Mouse (Mus musculus): ENCODE results near the gene Hist2h3c1. TPM values are rescaled to one million over a fixed set of nuclear protein-coding genes. Genes with fewer than 3 reads are reported as not detected.
A peak's percentile ranks its signal among the peaks of the same experiment; 100 is the strongest.
"Not testable (repeated sequence)": the region's sequence is repeated elsewhere in the genome, so short reads cannot be mapped to it uniquely, and the experiment has no call there.

The Hist2h3c1 gene
- total RNA-seq (2012; rRNA removed), result not detected in 2 replicates

DNA sequence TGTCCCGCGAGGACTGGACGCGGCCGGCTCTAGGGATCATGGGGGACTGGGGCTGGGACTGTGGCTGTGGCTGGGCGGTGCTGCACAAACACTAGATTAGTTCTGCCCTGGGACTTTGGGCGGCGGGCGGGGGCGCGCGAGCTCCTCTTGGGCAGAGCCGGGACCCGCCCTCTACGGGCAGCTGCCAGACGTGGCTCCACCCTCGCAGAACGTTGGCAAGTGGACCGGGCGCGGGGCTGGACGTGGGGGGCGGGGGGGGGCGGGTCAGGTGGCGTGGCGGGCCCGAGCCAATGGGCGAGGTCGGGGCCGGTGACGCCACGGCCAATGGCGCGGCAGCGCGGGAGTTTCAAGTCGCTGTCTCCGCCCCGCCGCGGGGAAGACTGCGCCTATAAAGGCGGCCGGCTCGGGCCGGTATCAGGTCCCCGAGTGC lies at the start of gene Hist2h3c1:
Hist2h3c1 (plus strand) TSS at position 259 of the 430 bp plus-strand sequence.
- Histone ChIP-seq H3K4me1 (ENCODE audit: control insufficient read depth in 2 of 2, insufficient read depth in 2 of 2, low read length in 2 of 2, poor library complexity in 1 of 2) (peaks cover 3 to 12% of the 10 kb centered on the region in 2 experiments; a peak in 3 of 4 replicates), H3K4me3 (ENCODE audit: insufficient read depth in 1 of 2, low read depth in 1 of 2, low read length in 2 of 2, poor library complexity in 1 of 2, severe bottlenecking in 1 of 2) (peak within 1 kb of the TSS; percentile 57 to 64), H3K27ac (ENCODE audit: insufficient read depth, low read depth, low read length, poor library complexity, severe bottlenecking) (peak within 1 kb of the TSS; percentile 86), H3K9ac (ENCODE audit: insufficient read depth, low read depth, low read length, poor library complexity, severe bottlenecking) (peak within 1 kb of the TSS; percentile 72)
- H3K36me3 ChIP-seq (ENCODE audit: control insufficient read depth, insufficient read depth, low read length, poor library complexity, severe bottlenecking); in situ Hi-C loops (cut with MboI; ENCODE audit: low sequenced_read_pairs in 2 of 2, unreplicated experiment in 2 of 2); H3K9me3 ChIP-seq (ENCODE audit: control insufficient read depth, insufficient read depth, low read depth, low read length); DNase-seq (ENCODE audit: low read depth, low spot score): not testable (repeated sequence)

DNA sequence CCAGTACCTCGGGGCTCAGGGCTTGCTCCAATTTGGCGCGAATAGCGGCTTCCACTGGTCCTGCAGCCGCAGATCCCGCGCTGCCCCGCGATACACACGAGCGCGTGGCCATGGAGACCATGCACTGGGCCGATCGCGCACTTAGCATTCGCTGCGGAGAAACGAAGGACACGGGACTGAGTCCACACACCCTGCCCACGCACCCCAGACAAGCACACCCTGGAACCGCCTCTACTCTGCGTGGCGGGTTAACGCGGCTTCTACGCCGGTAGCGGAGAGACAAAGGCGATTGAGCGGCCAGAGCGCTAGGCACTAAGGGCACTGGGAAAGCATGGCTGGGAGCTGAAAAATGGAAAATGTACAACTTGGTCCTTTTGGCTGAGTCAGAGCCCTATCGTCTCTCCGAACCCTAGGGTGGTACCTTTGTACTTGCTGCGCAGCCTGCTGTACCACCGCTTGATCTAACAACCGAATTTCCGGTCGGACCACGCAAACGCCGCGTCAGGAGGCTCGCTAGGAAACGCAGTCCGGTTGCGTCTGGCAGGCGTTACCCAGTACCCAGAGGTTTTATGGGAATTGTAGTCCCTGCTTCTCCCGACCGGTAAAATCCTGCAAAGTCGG lies 49.2 kb upstream of the Hist2h3c1 start:
- TF ChIP-seq ZC3H11A (IDR thresholded peaks at IDR 0.05; ENCODE audit: borderline replicate concordance, low read depth, low read length), result no peak
- peak; percentile 91 for TF ChIP-seq HCFC1 (IDR thresholded peaks at IDR 0.05; ENCODE audit: borderline replicate concordance, insufficient read depth, low read length)
- peak; percentile 62; the same call in 1 of the 2 replicates for TF ChIP-seq MAFK (IDR thresholded peaks at IDR 0.05; ENCODE audit: insufficient read depth, low read depth, low read length)
- TF ChIP-seq ZNF384 (IDR thresholded peaks at IDR 0.05; ENCODE audit: low read depth, low read length), result no peak
- peak; percentile 92 for TF ChIP-seq CHD2 (IDR thresholded peaks at IDR 0.05; ENCODE audit: low read depth, low read length)
- in situ Hi-C loops (cut with MboI; ENCODE audit: low sequenced_read_pairs in 2 of 2, unreplicated experiment in 2 of 2), result no loop called here
- H3K4me3 ChIP-seq (ENCODE audit: insufficient read depth in 1 of 2, low read depth in 1 of 2, low read length in 2 of 2, poor library complexity in 1 of 2, severe bottlenecking in 1 of 2), result peak overlapping the region; percentile 75 to 85

DNA sequence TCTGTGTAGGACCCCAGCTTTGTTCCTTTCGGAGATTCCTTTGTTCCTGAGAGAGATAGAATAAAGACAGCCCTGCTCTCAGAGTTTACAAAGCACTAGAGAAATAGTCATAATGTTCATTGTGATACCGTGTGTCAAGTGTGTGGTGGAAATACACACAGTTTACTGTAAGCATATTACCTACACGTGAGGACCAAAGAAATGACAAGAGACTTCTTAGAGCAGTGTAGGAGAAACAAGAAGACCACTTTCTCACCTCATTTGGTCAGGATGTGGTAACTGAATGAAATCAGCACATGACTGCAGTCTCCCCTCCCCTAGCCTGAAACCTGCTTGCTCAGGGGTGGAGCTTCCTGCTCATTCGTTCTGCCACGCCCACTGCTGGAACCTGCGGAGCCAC lies 48.3 kb upstream of the Hist2h3c1 start:
- Histone ChIP-seq H3K4me3 (ENCODE audit: insufficient read depth in 1 of 2, low read depth in 1 of 2, low read length in 2 of 2, poor library complexity in 1 of 2, severe bottlenecking in 1 of 2) (peak overlapping the region; percentile 42 to 75), H3K27ac (ENCODE audit: insufficient read depth, low read depth, low read length, poor library complexity, severe bottlenecking) (no peak overlapping the region; the same call in 1 of the 2 replicates), H3K4me1 (ENCODE audit: control insufficient read depth in 2 of 2, insufficient read depth in 2 of 2, low read length in 2 of 2, poor library complexity in 1 of 2) (peaks cover 0 to 4% of the 10 kb centered on the region in 2 experiments; a peak in 1 of 4 replicates), H3K9ac (ENCODE audit: insufficient read depth, low read depth, low read length, poor library complexity, severe bottlenecking) (peak overlapping the region; percentile 71), H3K36me3 (ENCODE audit: control insufficient read depth, insufficient read depth, low read length, poor library complexity, severe bottlenecking) (no peaks in the 10 kb centered on the region), H3K9me3 (ENCODE audit: control insufficient read depth, insufficient read depth, low read depth, low read length) (no peaks in the 10 kb centered on the region)
- TF ChIP-seq ZNF384 (IDR thresholded peaks at IDR 0.05; ENCODE audit: low read depth, low read length) (no peak), ZC3H11A (IDR thresholded peaks at IDR 0.05; ENCODE audit: borderline replicate concordance, low read depth, low read length) (no peak), CHD2 (IDR thresholded peaks at IDR 0.05; ENCODE audit: low read depth, low read length) (no peak)
- DNase-seq (ENCODE audit: low read depth, low spot score), result no peak
- in situ Hi-C loops (cut with MboI; ENCODE audit: low sequenced_read_pairs in 2 of 2, unreplicated experiment in 2 of 2), result no loop called here

More for the DNA sequence above, 49.2 kb upstream of the Hist2h3c1 start:
- peak overlapping the region; percentile 70 for H3K27ac ChIP-seq (ENCODE audit: insufficient read depth, low read depth, low read length, poor library complexity, severe bottlenecking)
- peak overlapping the region; percentile 93 for H3K9ac ChIP-seq (ENCODE audit: insufficient read depth, low read depth, low read length, poor library complexity, severe bottlenecking)
- H3K36me3 ChIP-seq (ENCODE audit: control insufficient read depth, insufficient read depth, low read length, poor library complexity, severe bottlenecking), result no peaks in the 10 kb centered on the region
- peak; percentile 72 for DNase-seq (ENCODE audit: low read depth, low spot score)
- H3K4me1 ChIP-seq (ENCODE audit: control insufficient read depth in 2 of 2, insufficient read depth in 2 of 2, low read length in 2 of 2, poor library complexity in 1 of 2), result peaks cover 0 to 4% of the 10 kb centered on the region in 2 experiments; a peak in 1 of 4 replicates
- no peaks in the 10 kb centered on the region for H3K9me3 ChIP-seq (ENCODE audit: control insufficient read depth, insufficient read depth, low read depth, low read length)

DNA sequence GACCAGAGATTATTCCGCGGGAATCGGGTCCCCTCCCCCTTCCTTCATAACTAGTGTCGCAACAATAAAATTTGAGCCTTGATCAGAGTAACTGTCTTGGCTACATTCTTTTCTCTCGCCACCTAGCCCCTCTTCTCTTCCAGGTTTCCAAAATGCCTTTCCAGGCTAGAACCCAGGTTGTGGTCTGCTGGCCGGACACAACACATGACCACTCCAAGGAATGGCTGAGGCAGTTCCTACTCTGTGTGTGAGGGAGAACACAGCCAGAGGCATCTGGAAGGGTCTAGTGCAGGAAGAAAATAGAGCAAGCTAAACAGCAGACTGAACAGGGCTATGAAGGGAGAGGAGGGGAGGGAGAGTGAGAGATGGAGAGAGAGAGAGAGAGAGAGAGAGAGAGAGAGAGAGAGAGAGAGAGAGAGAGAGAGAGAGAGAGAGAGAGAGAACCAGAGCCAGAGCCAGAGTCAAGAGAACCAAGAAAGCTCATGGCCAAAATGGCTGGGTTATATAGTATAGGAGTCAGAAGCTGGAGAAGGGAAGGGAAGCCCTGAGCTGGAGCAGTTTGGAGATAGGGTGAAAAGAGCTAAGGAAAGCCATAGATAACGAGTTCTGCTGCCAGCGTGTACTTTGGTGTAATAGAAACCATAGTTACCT lies 47.8 kb upstream of the Hist2h3c1 start:
- H3K9me3 ChIP-seq (ENCODE audit: control insufficient read depth, insufficient read depth, low read depth, low read length); H3K27ac ChIP-seq (ENCODE audit: insufficient read depth, low read depth, low read length, poor library complexity, severe bottlenecking); H3K9ac ChIP-seq (ENCODE audit: insufficient read depth, low read depth, low read length, poor library complexity, severe bottlenecking); H3K4me3 ChIP-seq (ENCODE audit: insufficient read depth in 1 of 2, low read depth in 1 of 2, low read length in 2 of 2, poor library complexity in 1 of 2, severe bottlenecking in 1 of 2); DNase-seq (ENCODE audit: low read depth, low spot score); H3K4me1 ChIP-seq (ENCODE audit: control insufficient read depth in 2 of 2, insufficient read depth in 2 of 2, low read length in 2 of 2, poor library complexity in 1 of 2); H3K36me3 ChIP-seq (ENCODE audit: control insufficient read depth, insufficient read depth, low read length, poor library complexity, severe bottlenecking); in situ Hi-C loops (cut with MboI; ENCODE audit: low sequenced_read_pairs in 2 of 2, unreplicated experiment in 2 of 2): not testable (repeated sequence)

DNA sequence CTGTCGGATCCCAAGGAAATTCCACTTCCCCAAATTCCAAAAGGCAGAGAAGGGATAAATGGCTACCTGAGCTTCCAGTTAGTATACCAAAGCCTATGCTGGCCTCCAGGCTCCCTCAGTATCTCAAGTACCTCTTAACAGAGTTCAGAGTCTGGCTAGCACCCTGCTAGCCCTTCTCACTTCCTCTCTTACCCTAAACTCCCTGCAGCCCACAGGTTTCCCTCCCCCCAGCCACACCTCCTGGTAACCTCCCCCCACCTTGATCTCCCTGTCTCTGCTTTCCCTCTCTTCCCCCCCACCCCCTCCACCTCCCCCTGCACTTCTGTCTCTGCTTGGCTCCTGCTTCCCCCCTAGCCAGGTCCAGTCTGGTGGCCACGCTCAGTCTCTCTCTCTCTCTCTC lies 46.8 kb upstream of the Hist2h3c1 start:
- H3K9ac ChIP-seq (ENCODE audit: insufficient read depth, low read depth, low read length, poor library complexity, severe bottlenecking), result no peak overlapping the region
- no peak for TF ChIP-seq ZNF384 (IDR thresholded peaks at IDR 0.05; ENCODE audit: low read depth, low read length)
- no peak for TF ChIP-seq HCFC1 (IDR thresholded peaks at IDR 0.05; ENCODE audit: borderline replicate concordance, insufficient read depth, low read length)
- TF ChIP-seq CHD2 (IDR thresholded peaks at IDR 0.05; ENCODE audit: low read depth, low read length), result no peak
- no peak for TF ChIP-seq ZC3H11A (IDR thresholded peaks at IDR 0.05; ENCODE audit: borderline replicate concordance, low read depth, low read length)
- no peak for TF ChIP-seq MAFK (IDR thresholded peaks at IDR 0.05; ENCODE audit: insufficient read depth, low read depth, low read length)
- in situ Hi-C loops (cut with MboI; ENCODE audit: low sequenced_read_pairs in 2 of 2, unreplicated experiment in 2 of 2), result no loop called here
- no peak overlapping the region for H3K27ac ChIP-seq (ENCODE audit: insufficient read depth, low read depth, low read length, poor library complexity, severe bottlenecking)
- peaks cover 0 to 3% of the 10 kb centered on the region in 2 experiments; a peak in 1 of 4 replicates for H3K4me1 ChIP-seq (ENCODE audit: control insufficient read depth in 2 of 2, insufficient read depth in 2 of 2, low read length in 2 of 2, poor library complexity in 1 of 2)
- no peaks in the 10 kb centered on the region for H3K36me3 ChIP-seq (ENCODE audit: control insufficient read depth, insufficient read depth, low read length, poor library complexity, severe bottlenecking)
- DNase-seq (ENCODE audit: low read depth, low spot score), result no peak
- H3K4me3 ChIP-seq (ENCODE audit: insufficient read depth in 1 of 2, low read depth in 1 of 2, low read length in 2 of 2, poor library complexity in 1 of 2, severe bottlenecking in 1 of 2), result no peak overlapping the region
- no peaks in the 10 kb centered on the region for H3K9me3 ChIP-seq (ENCODE audit: control insufficient read depth, insufficient read depth, low read depth, low read length)
